Mouse (Mus musculus) forebrain, embryonic 12.5 days (tissue): ENCODE results near the gene Pmfbp1. TPM values are rescaled to one million over a fixed set of nuclear protein-coding genes. Genes with fewer than 3 reads are reported as not detected.
A peak's percentile ranks its signal among the peaks of the same experiment; 100 is the strongest.

Experiments
- ATAC-seq: fragments of 200-750 bp; cut with Nextera tagmentation; 2 replicates; pipeline ENCODE4 v1.8.0; 2017; ENCODE audit warnings: moderate TSS enrichment; ENCODE audit not compliant: low FRiP score
- H3K27ac ChIP-seq: fragments of 300-500 bp; sonication (generic); 2 replicates; pipeline ENCODE4 v1.5.1; 2016; ENCODE audit warnings: mild to moderate bottlenecking
- H3K27me3 ChIP-seq: fragments of 300-500 bp; sonication (generic); 2 replicates; pipeline ENCODE4 v1.6.1; 2016; ENCODE audit warnings: mild to moderate bottlenecking
- H3K36me3 ChIP-seq: fragments of 300-500 bp; sonication (generic); replicated peaks from 2 replicates; pipeline ENCODE4 v1.6.1; 2016; ENCODE audit warnings: mild to moderate bottlenecking
- H3K4me1 ChIP-seq: fragments of 300-500 bp; sonication (generic); 2 replicates; pipeline ENCODE4 v1.6.1; 2016
- H3K4me2 ChIP-seq: fragments of 300-500 bp; sonication (generic); 2 replicates; pipeline ENCODE4 v1.6.1; 2016; ENCODE audit warnings: mild to moderate bottlenecking, moderate library complexity
- H3K4me3 ChIP-seq: fragments of 300-500 bp; sonication (generic); replicated peaks from 2 replicates; pipeline ENCODE4 v1.5.1; 2016; ENCODE audit warnings: mild to moderate bottlenecking
- H3K9ac ChIP-seq: fragments of 300-500 bp; sonication (generic); 2 replicates; pipeline ENCODE4 v1.6.1; 2016; ENCODE audit warnings: mild to moderate bottlenecking
- H3K9me3 ChIP-seq: fragments of 300-500 bp; sonication (generic); 2 replicates; pipeline ENCODE4 v1.6.1; 2016
- WGBS: fragments of 180-500 bp; shearing (Covaris S2); methylation state at CpG from one replicate; pipeline ENCODE4 v1.1.7; 2016; 5-methylcytosine and 5-hydroxymethylcytosine counted together
- polyA plus RNA-seq: library from polyadenylated mRNA; unstranded; fragments of >200 nt; fragmentation: Nextera tagmentation; extraction: Ambion mirVana; gene quantifications from 2 replicates; pipeline ENCODE4 v1.2.1, GENCODE M21; 2016

Gene Pmfbp1
- polyA plus RNA-seq, 1 experiment from 2014 or later = 0.28 TPM

DNA sequence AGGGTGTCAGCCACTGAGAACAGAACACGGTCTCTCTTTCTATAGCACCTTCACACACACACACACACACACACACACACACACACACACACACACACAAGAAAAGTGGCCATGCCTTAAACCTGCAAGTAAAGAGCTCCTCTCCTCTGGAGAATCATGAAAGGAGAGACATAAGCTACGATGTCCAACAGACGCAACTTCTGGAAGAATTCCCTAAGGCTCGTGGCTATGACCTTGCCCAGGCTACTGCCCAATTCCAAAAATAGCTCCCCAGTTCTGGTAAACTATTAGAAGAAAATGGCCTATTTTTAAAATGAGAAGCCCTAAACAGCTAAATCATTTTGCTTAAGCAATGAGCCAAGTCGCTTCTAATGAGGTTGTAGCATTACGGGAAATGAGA, 22.0 kb upstream of the Pmfbp1 start:
- Histone ChIP-seq H3K27me3 (peaks cover 13% of the 10 kb centered on the region), H3K27ac (no peak overlapping the region), H3K4me1 (peaks cover 36% of the 10 kb centered on the region), H3K4me3 (no peak overlapping the region), H3K36me3 (no peaks in the 10 kb centered on the region), H3K4me2 (no peak overlapping the region), H3K9ac (no peak overlapping the region), H3K9me3 (no peaks in the 10 kb centered on the region)
- WGBS = 84% methylated on average over 6 of the region's 6 CpGs
- ATAC-seq = no peak

DNA sequence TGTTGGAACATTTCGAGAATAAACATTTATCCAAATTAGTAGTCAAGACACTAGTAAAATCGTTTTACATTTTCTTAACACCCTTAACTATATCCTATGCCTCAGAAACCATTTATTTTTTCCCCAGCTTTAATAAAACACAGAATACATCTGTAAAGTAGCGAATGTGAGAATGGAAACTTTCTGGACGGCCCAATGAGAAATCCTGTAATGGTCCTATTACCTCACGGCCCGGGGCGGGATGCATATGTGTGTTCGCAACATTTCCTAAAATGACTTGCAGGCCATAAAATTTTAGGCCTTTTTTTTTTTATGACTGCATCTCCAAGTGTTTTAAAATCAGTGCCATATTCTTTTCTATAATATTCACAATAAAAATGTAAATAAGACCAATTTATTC, 21.4 kb upstream of the Pmfbp1 start:
- ATAC-seq = no peak
- 0 out of 2 replicates have a peak overlapping the region, but pooled peaks have one; percentile 46 for H3K27ac ChIP-seq
- no peaks in the 10 kb centered on the region for H3K36me3 ChIP-seq
- H3K9ac ChIP-seq = no peak overlapping the region
- 93% methylated on average over 8 of the region's 8 CpGs for WGBS
- H3K27me3 ChIP-seq = peaks cover 8% of the 10 kb centered on the region
- H3K9me3 ChIP-seq = no peaks in the 10 kb centered on the region
- peaks cover 31% of the 10 kb centered on the region for H3K4me1 ChIP-seq
- H3K4me3 ChIP-seq = no peak overlapping the region
- no peak overlapping the region for H3K4me2 ChIP-seq

DNA sequence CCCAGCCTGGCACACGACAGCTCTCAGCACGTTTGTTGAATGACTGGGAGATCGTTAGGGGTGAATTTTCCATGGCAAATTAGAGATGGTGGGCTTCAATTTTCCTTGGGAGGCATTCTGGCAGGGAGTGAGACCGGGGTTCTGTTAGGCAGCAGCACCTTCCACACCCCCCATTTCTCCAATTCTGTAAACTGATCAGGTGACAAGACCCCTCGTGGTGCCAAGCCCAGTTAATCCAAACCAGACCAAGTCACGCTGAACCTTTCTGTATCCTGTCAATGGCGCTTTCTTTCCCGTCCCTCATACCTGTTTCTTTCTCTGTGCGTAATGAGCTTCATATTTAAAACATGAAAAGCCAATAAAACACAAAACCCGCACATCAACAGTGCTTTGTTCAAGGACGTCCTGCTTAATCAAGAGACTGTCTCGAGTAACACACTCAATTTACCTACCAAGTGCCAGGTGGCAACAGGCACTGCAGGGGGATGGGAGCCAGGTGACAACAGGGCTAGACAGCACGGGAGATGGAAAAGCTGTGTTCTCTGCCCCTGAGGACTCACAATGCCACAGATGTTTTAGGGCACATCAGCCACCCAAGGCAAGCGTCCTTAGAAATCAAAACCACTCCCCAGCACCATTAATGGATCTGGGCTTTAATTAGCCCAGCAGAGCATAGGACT, 19.2 kb upstream of the Pmfbp1 start:
- no peak for ATAC-seq
- no peaks in the 10 kb centered on the region for H3K36me3 ChIP-seq
- H3K9ac ChIP-seq = no peak overlapping the region
- H3K27me3 ChIP-seq = no peaks in the 10 kb centered on the region
- H3K4me2 ChIP-seq = no peak overlapping the region
- no peak overlapping the region for H3K27ac ChIP-seq
- no peak overlapping the region for H3K4me3 ChIP-seq
- H3K4me1 ChIP-seq = peaks cover 14% of the 10 kb centered on the region
- no peaks in the 10 kb centered on the region for H3K9me3 ChIP-seq
- WGBS = 41% methylated on average over 14 of the region's 14 CpGs

DNA sequence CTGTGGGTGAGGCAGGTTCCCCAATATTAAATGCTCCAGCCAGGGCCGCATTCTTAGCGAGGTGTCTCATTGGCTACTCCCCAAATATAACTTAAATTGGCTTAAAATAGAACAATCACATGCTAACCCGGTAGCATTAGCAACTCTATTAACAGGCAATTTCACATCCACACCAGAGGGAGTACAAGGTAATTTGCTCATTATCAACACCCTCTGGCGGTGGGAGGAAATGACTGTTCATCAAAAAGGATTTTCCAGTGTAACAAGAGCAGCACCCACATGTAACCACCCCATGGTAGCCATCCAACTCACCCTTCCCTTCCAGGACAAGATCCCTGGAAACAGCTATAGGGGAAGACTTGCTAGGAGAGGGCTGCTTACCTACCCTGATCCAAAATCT, 18.4 kb upstream of the Pmfbp1 start:
- Histone ChIP-seq H3K4me2 (no peak overlapping the region), H3K9me3 (no peaks in the 10 kb centered on the region), H3K9ac (no peak overlapping the region), H3K4me1 (peaks cover 14% of the 10 kb centered on the region), H3K4me3 (no peak overlapping the region), H3K27me3 (no peaks in the 10 kb centered on the region), H3K36me3 (no peaks in the 10 kb centered on the region), H3K27ac (no peak overlapping the region)
- 57% methylated on average over 4 of the region's 4 CpGs for WGBS
- no peak for ATAC-seq

DNA sequence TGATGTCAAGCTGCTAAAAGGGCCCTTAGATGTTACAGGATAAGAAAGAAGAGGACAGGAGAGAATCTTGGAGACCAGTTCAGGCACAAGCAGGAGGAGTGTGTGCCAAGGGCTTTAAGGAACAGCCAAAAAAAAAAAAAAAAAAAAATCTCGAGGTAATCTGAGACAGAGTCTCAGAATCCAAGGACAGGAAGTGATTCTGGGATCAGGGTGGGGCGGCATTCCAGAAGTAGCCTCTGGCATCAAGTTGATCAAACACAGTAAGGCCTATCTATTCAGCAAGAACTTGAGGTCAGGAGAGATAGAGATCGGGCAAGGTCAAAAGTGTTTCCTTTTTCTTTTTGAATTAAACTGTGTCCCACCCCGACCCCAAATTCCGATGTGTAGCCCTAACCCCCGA, 15.2 kb upstream of the Pmfbp1 start:
- H3K4me1 ChIP-seq = peaks cover 8% of the 10 kb centered on the region; the same call in 1 of the 2 replicates
- no peak for ATAC-seq
- H3K9ac ChIP-seq = no peak overlapping the region
- H3K4me2 ChIP-seq = no peak overlapping the region
- no peak overlapping the region for H3K4me3 ChIP-seq
- H3K36me3 ChIP-seq = no peaks in the 10 kb centered on the region
- H3K27ac ChIP-seq = no peak overlapping the region
- 78% methylated on average over 6 of the region's 6 CpGs for WGBS
- no peaks in the 10 kb centered on the region for H3K9me3 ChIP-seq
- no peaks in the 10 kb centered on the region for H3K27me3 ChIP-seq

DNA sequence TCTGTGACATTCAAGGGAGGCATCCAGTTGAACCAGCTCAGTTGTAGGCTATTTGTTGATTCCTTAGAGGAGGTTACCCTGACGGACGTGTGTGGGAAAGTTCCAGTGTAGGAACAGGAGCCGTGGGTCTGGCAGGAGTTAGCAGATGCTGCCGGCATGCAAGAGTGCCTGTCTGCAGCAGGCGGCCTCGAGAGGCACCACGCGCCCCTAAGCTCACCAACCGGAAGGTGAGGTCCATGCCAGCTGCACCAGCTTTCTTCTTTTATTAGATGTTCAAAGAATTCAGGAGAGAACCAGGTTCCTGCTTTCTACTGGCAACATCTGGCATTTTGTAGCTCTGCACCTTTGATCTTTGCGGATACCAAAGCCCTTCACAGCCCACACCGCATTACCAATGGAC, 9.1 kb upstream of the Pmfbp1 start:
- Histone ChIP-seq H3K9ac (no peak overlapping the region), H3K27ac (no peak overlapping the region), H3K36me3 (no peaks in the 10 kb centered on the region), H3K27me3 (no peaks in the 10 kb centered on the region), H3K9me3 (no peaks in the 10 kb centered on the region), H3K4me1 (no peaks in the 10 kb centered on the region), H3K4me3 (no peak overlapping the region), H3K4me2 (no peak overlapping the region)
- no peak for ATAC-seq
- WGBS = 87% methylated on average over 11 of the region's 11 CpGs

DNA sequence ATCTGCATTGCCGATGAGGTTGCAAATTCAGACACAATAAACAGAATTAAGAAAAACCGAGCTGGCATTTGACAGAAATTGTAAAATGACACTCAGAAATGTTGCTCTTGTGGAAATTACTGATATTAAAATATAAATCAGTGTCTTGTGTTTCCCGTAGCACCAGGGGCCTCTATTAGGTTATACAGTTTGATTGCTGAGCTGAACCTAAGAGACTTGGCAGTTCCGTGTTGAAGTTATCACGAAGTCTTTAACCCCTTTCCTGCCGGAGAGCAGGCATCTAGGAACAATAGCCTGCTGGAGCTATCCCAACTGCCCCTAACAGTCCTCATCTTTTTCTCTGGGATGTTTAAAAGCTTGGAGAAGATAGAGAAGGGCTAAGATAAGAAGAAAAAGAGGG, 8.3 kb upstream of the Pmfbp1 start:
- no peak overlapping the region for H3K9ac ChIP-seq
- no peaks in the 10 kb centered on the region for H3K9me3 ChIP-seq
- no peaks in the 10 kb centered on the region for H3K36me3 ChIP-seq
- H3K4me2 ChIP-seq = no peak overlapping the region
- 55% methylated on average over 6 of the region's 6 CpGs for WGBS
- H3K27ac ChIP-seq = no peak overlapping the region
- no peaks in the 10 kb centered on the region for H3K4me1 ChIP-seq
- no peak overlapping the region for H3K4me3 ChIP-seq
- ATAC-seq = no peak
- no peaks in the 10 kb centered on the region for H3K27me3 ChIP-seq

DNA sequence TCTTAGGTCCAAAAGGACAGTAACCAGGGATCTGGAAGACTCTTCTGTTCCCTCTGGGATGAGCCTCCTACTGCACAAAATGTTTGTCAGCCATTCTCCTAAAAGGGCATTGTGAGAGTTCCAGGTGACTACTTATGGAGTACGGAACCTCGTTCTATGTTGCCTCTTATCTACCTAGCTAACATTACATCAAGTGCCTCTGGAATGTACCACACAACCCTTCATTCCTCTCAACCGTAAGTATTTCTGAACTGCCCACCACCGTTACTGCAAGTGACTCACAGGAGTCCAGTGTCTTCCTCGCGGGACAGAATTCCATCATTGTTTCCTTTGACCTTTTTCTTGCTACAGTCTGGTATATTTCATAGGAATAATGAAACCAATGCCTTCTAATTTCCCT, 1.0 kb upstream of the Pmfbp1 start:
- 89% methylated on average over 6 of the region's 6 CpGs for WGBS

DNA sequence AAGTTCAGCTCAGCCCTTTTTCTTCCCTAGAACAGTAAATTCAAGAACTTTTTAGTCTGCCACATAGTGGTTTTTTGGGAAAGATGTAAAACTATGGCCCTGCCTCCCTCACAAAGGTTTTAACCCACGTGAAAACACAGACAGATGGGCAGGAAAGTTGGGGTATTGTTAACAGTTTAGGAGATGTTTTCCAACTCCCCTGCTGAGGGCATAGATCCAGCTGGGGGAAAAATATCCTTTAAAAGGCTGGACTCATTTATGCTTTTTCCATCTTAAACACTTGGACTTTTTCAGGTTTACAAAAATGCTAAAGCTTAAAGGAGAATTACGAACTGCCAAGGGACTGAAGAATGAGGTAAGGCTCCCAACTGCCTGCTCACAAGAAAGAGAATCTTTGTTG, 774 bp downstream of the Pmfbp1 start:
- Histone ChIP-seq H3K27ac (no peak overlapping the region), H3K9ac (no peak overlapping the region), H3K4me2 (no peak overlapping the region), H3K4me1 (no peaks in the 10 kb centered on the region), H3K9me3 (no peaks in the 10 kb centered on the region), H3K4me3 (no peak overlapping the region), H3K36me3 (no peaks in the 10 kb centered on the region), H3K27me3 (no peaks in the 10 kb centered on the region)
- WGBS = 66% methylated on average over 2 of the region's 2 CpGs
- ATAC-seq = no peak

More for the DNA sequence above, 1.0 kb upstream of the Pmfbp1 start:
- Histone ChIP-seq H3K36me3 (no peaks in the 10 kb centered on the region), H3K4me3 (no peak overlapping the region), H3K4me2 (no peak overlapping the region), H3K9ac (no peak overlapping the region), H3K4me1 (no peaks in the 10 kb centered on the region), H3K27me3 (no peaks in the 10 kb centered on the region), H3K9me3 (no peaks in the 10 kb centered on the region), H3K27ac (no peak overlapping the region)
- ATAC-seq = no peak

DNA sequence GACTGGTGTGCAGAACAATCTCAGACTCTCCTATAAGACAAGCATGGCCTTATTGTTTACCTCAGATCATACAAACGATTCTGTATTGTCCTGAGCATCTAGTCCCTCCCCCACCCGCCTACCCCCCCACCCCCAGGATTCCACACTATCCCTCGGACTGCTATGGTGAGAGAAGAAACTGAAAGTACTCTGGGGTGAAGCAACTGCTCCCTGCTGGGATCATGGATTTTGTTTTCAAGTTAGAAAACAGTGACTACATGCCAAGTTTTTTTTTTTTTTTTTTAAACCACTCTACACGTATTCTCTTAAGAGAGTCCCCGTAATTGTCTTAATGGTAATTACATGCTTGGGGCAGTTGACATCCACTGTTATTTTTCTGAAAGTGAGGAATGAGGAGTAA, 3.6 kb downstream of the Pmfbp1 start:
- no peaks in the 10 kb centered on the region for H3K36me3 ChIP-seq
- H3K4me1 ChIP-seq = no peaks in the 10 kb centered on the region
- no peak overlapping the region for H3K4me3 ChIP-seq
- no peak for ATAC-seq
- no peaks in the 10 kb centered on the region for H3K9me3 ChIP-seq
- 56% methylated on average over 5 of the region's 5 CpGs for WGBS
- H3K4me2 ChIP-seq = no peak overlapping the region
- no peak overlapping the region for H3K27ac ChIP-seq
- H3K27me3 ChIP-seq = no peaks in the 10 kb centered on the region
- no peak overlapping the region for H3K9ac ChIP-seq

DNA sequence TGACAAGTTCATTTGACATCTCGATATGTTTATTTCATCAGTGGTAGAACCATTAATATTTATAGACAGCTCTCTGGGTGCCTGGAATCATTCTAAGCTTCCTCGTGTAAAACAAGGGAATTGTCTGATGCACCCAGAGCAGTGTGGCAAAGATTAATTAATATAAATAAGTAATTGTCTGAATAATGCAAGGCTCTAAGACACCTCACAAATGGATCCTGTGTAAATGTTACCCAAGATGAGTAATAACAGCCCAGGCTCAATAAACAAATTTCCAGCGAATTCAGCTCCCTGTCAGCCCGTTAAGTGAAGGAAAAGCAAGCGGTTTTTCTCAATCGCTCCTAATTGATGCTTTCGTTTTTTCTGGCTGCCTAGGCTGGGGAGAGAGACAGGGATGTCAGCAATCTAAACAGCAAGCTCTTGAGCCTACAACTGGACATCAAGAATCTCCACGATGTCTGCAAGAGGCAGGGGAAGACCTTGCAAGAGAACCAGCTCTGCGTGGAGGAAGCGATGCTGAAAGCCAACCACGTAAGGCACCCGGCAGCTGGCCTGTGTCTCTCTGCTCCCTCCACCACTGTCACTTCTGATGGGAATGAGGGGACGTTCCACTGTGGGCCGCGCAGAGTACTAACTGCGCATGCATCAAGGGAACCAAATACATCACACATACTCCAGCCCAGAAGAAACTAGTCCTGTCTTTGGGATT, 5.3 kb downstream of the Pmfbp1 start:
- Histone ChIP-seq H3K27ac (0 out of 2 replicates have a peak overlapping the region, but pooled peaks have one; percentile 21), H3K4me3 (no peak overlapping the region), H3K27me3 (no peaks in the 10 kb centered on the region), H3K36me3 (no peaks in the 10 kb centered on the region), H3K4me1 (no peaks in the 10 kb centered on the region), H3K9ac (no peak overlapping the region), H3K4me2 (no peak overlapping the region), H3K9me3 (no peaks in the 10 kb centered on the region)
- 85% methylated on average over 16 of the region's 16 CpGs for WGBS
- no peak for ATAC-seq

DNA sequence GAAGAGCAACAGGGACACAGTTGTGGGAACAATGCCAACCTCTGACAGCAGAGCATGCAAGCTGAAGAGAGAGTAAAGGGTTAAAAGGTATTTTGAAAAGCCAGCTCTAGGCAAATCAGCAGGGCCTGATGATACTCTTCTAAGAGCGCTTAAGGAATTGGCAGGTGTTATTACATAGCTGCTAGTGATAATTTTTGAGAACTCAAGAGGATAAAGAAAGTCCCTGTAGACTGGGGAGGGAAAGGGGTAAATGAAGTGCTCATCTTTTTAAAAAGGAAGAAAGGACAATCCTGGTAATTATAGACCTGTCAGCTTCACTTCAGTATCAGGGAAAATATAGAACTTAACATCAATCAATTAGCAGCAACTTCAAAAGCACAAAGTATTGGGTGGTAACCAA, 9.7 kb downstream of the Pmfbp1 start:
- Histone ChIP-seq H3K9me3 (no peaks in the 10 kb centered on the region), H3K4me2 (no peak overlapping the region), H3K9ac (no peak overlapping the region), H3K36me3 (no peaks in the 10 kb centered on the region), H3K4me1 (no peaks in the 10 kb centered on the region), H3K27ac (no peak overlapping the region), H3K4me3 (no peak overlapping the region), H3K27me3 (no peaks in the 10 kb centered on the region)
- WGBS = 61% methylated on average over 1 of the region's 1 CpGs
- no peak for ATAC-seq

DNA sequence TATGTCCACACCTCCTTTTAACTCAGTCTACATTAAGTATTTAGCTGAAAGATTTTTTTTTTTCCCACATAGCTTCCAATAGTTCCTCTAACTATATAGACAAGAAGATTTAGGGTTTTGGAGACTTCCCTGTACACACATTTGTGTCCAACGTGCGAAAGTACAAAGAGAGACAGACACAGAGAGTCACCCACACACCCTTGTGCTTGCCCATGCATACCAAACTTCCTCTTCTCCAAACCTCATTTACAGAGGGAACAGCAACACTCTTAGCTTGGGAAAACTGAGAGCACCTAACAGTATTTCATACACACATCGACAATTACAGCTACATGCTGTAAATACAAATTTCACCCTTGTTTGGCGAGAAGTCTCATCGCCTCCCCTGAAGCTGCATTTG, 11.7 kb downstream of the Pmfbp1 start:
- no peak overlapping the region for H3K27ac ChIP-seq
- WGBS = 95% methylated on average over 5 of the region's 5 CpGs
- no peak overlapping the region for H3K4me3 ChIP-seq
- no peaks in the 10 kb centered on the region for H3K9me3 ChIP-seq
- no peak for ATAC-seq
- H3K27me3 ChIP-seq = no peaks in the 10 kb centered on the region
- no peak overlapping the region for H3K9ac ChIP-seq
- H3K4me2 ChIP-seq = no peak overlapping the region
- no peaks in the 10 kb centered on the region for H3K4me1 ChIP-seq
- no peaks in the 10 kb centered on the region for H3K36me3 ChIP-seq
